ENCODE assay signal across 9 mouse cellular contexts in the genomic region with DNA sequence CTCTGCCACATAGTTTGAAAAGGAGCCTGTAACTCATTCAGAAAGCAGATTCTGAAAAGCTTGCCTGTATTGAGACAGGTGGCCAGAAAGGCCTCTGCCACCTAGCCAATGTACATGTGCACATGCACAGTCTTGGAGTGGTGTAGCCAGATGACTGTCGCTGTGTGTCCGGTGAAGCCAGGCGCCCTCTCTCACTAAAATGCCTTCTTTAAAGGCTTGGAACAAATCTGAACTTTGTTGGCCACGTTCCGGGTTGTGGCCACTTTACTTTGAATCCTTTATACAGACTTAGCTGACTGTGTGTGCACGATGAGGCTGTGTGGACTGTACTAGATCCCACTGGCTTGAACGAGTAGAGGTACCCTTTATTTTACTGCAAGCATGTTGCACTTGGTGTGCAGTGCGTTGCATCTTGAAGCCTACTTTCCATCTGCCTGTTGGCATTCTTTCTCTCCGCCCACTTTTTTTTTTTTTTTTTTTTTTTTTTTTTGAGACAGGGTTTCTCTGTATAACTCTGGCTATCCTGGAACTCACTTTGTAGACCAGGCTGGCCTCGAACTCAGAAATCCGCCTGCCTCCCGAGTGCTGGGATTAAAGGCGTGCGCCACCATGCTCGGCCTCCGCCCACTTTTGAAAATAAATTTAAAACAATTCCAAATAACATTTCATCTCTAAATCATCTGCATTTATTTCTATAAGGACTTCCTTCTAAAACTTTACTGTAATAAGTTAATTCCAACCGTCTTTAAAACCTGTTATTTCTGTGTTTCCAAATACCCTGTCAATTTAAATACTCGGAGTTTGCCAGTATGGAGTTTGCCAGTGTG. TPM values are rescaled to one million over a fixed set of nuclear protein-coding genes. Genes with fewer than 3 reads are reported as not detected.
DNase-seq lines count a peak whose midpoint lies in the region; ATAC-seq and TF ChIP-seq lines count a peak whose summit lies in the region.
"Had no signal": no experiment of that assay in that cellular context is flagged by ENCODE, and none has a peak within 500 bp of the region (broad histone marks: within the 10 kb centered on the region; RNA-seq: fewer than 3 reads in every experiment).

No protein-coding gene starts in this region.

- peaks cover 43% of the 10 kb centered on the region for H3K36me3 ChIP-seq in heart, embryonic 12.5 days
- peaks cover 19% of the 10 kb centered on the region for H3K36me3 ChIP-seq in midbrain, postnatal 0 days (ENCODE audit: insufficient read depth, low read length)

- no peak for TF ChIP-seq POLR2A in cerebellum, adult 2 months (IDR thresholded peaks at IDR 0.05; ENCODE audit: borderline replicate concordance, insufficient read depth, low read length)

- peak overlapping the region; percentile 94 for H3K9ac ChIP-seq in heart, embryonic 12.5 days
- H3K9ac ChIP-seq in midbrain, postnatal 0 days (replicated peaks; ENCODE audit: low read length, poor library complexity, severe bottlenecking): peak overlapping the region; percentile 84

- H3K27me3 ChIP-seq in cerebellum, adult 2 months (ENCODE audit: control insufficient read depth, insufficient read depth, low read length): no peaks in the 10 kb centered on the region
- H3K27me3 ChIP-seq in heart, embryonic 12.5 days (replicated peaks): no peaks in the 10 kb centered on the region
- no peaks in the 10 kb centered on the region for H3K27me3 ChIP-seq in midbrain, postnatal 0 days (ENCODE audit: insufficient read depth, low read length)

- no peaks in the 10 kb centered on the region for H3K9me3 ChIP-seq in heart, embryonic 12.5 days (replicated peaks)
- H3K9me3 ChIP-seq in midbrain, postnatal 0 days (ENCODE audit: low read length): no peaks in the 10 kb centered on the region

- 44% methylated on average over 18 of the region's 18 CpGs for WGBS in cerebellum, adult 2 months
- WGBS in heart, embryonic 12.5 days: 59% methylated on average over 18 of the region's 18 CpGs
- 53% methylated on average over 18 of the region's 18 CpGs for WGBS in midbrain, postnatal 0 days

- H3K4me1 ChIP-seq in cerebellum, adult 2 months (ENCODE audit: control insufficient read depth, insufficient read depth, low read length): no peaks in the 10 kb centered on the region
- H3K4me1 ChIP-seq in heart, embryonic 12.5 days (replicated peaks): peaks cover 11% of the 10 kb centered on the region
- 0 out of 2 replicates have a peak, but pooled peaks cover 4% of the 10 kb centered on the region for H3K4me1 ChIP-seq in midbrain, postnatal 0 days (ENCODE audit: insufficient read depth, low read length)

- peak overlapping the region; percentile 95 for H3K4me3 ChIP-seq in cerebellum, adult 2 months (replicated peaks; ENCODE audit: insufficient read depth, low read depth, low read length)
- H3K4me3 ChIP-seq in heart, embryonic 12.5 days: peak overlapping the region; percentile 98
- H3K4me3 ChIP-seq in midbrain, postnatal 0 days (ENCODE audit: low read depth, low read length): peak overlapping the region; percentile 88

- ATAC-seq in heart, embryonic 12.5 days (ENCODE audit: insufficient number of reproducible peaks, low FRiP score): no peak
- ATAC-seq in midbrain, postnatal 0 days (ENCODE audit: low FRiP score): no peak

- DNase-seq in adrenal gland, postnatal 10 days: peak; percentile 33
- no peak for DNase-seq in adrenal gland, postnatal 25 days
- DNase-seq in 3134 (ENCODE audit: extremely low read depth, insufficient read length, low spot score): peak; percentile 41
- DNase-seq in cerebellum, adult 2 months: peak; percentile 28 to 30
- peak; percentile 30 for DNase-seq in kidney, postnatal 10 days
- peak; percentile 37 for DNase-seq in midbrain, postnatal 0 days (ENCODE audit: low spot score)
- DNase-seq in frontal cortex, postnatal 10 days (ENCODE audit: low spot score in 2 of 2): no peak

- H3K4me2 ChIP-seq in heart, embryonic 12.5 days: peak overlapping the region; percentile 81
- peak overlapping the region; percentile 79 for H3K4me2 ChIP-seq in midbrain, postnatal 0 days (ENCODE audit: low read depth, low read length, poor library complexity, severe bottlenecking)

- peak overlapping the region; percentile 33; the same call in 1 of the 2 replicates for H3K27ac ChIP-seq in cerebellum, adult 2 months (ENCODE audit: insufficient read depth, low read length)
- no peak overlapping the region; the same call in 1 of the 2 replicates for H3K27ac ChIP-seq in heart, embryonic 12.5 days (ENCODE audit: poor library complexity, severe bottlenecking)
- H3K27ac ChIP-seq in midbrain, postnatal 0 days (ENCODE audit: low read depth, low read length): peak overlapping the region; percentile 97

- TF ChIP-seq CTCF in cerebellum, adult 2 months (IDR thresholded peaks at IDR 0.05; ENCODE audit: borderline replicate concordance, insufficient read depth, low read depth, low read length): no peak
- TF ChIP-seq CTCF in midbrain, postnatal 0 days (IDR thresholded peaks at IDR 0.05): no peak

RNA-seq across cellular contexts. Expression of gene Alg5, which starts 1.0 kb away (rescaled TPM):
- 10 to 100 TPM; 35.2 TPM for total RNA-seq in adrenal gland, postnatal 10 days (2021)
- total RNA-seq in adrenal gland, postnatal 25 days (2021): 47.3 and 52.3 TPM in 2 replicates
- polyA plus RNA-seq in cerebellum, adult 2 months (2012; rRNA removed): 25.9 and 26.0 TPM in 2 replicates
- 35.8 and 41.2 TPM in 2 replicates for polyA plus RNA-seq in heart, embryonic 12.5 days (2016; fragmentation: Nextera tagmentation; extraction: Ambion mirVana)
- 18.9 and 27.3 TPM in 2 replicates for total RNA-seq in midbrain, postnatal 0 days (2014; rRNA removed)
- 65.8 and 65.9 TPM in 2 replicates for polyA plus RNA-seq in midbrain, postnatal 0 days (2015; fragmentation: Nextera tagmentation; extraction: Ambion mirVana)

RNA-seq across cellular contexts. Expression of gene Exosc8, which starts 1.1 kb away (rescaled TPM):
- total RNA-seq in adrenal gland, postnatal 10 days (2021): 10 to 100 TPM; 41.0 to 44.4 TPM
- total RNA-seq in adrenal gland, postnatal 25 days (2021): 40.7 and 47.9 TPM in 2 replicates
- polyA plus RNA-seq in cerebellum, adult 2 months (2012; rRNA removed): 42.6 TPM in 2 replicates
- 74.6 and 82.6 TPM in 2 replicates for polyA plus RNA-seq in heart, embryonic 12.5 days (2016; fragmentation: Nextera tagmentation; extraction: Ambion mirVana)
- total RNA-seq in midbrain, postnatal 0 days (2014; rRNA removed): 41.4 and 44.3 TPM in 2 replicates
- 68.4 and 71.4 TPM in 2 replicates for polyA plus RNA-seq in midbrain, postnatal 0 days (2015; fragmentation: Nextera tagmentation; extraction: Ambion mirVana)

RNA-seq across cellular contexts. Expression of gene Smad9, which starts 19.1 kb away (rescaled TPM):
- 10 to 100 TPM in 1 of 2 experiments, 1 to 10 TPM in 1; 7.1 to 10.2 TPM for total RNA-seq in adrenal gland, postnatal 10 days (2021)
- 42.6 and 44.4 TPM in 2 replicates for total RNA-seq in adrenal gland, postnatal 25 days (2021)
- 13.7 and 15.5 TPM in 2 replicates for polyA plus RNA-seq in cerebellum, adult 2 months (2012; rRNA removed)
- 1.6 and 1.9 TPM in 2 replicates for polyA plus RNA-seq in heart, embryonic 12.5 days (2016; fragmentation: Nextera tagmentation; extraction: Ambion mirVana)
- total RNA-seq in midbrain, postnatal 0 days (2014; rRNA removed): 4.6 and 6.0 TPM in 2 replicates
- 0.67 and 0.69 TPM in 2 replicates for polyA plus RNA-seq in midbrain, postnatal 0 days (2015; fragmentation: Nextera tagmentation; extraction: Ambion mirVana)

RNA-seq across cellular contexts. Expression of gene Gm21958, which starts 22.2 kb away (rescaled TPM):
- not detected for total RNA-seq in adrenal gland, postnatal 10 days (2021)
- total RNA-seq in adrenal gland, postnatal 25 days (2021): not detected in 2 replicates
- not detected in 2 replicates for polyA plus RNA-seq in cerebellum, adult 2 months (2012; rRNA removed)
- polyA plus RNA-seq in heart, embryonic 12.5 days (2016; fragmentation: Nextera tagmentation; extraction: Ambion mirVana): 1.0 TPM in 1 of 2 replicates, not detected in the other
- total RNA-seq in midbrain, postnatal 0 days (2014; rRNA removed): not detected in 2 replicates
- 0.87 TPM in 1 of 2 replicates, not detected in the other for polyA plus RNA-seq in midbrain, postnatal 0 days (2015; fragmentation: Nextera tagmentation; extraction: Ambion mirVana)
- polyA plus RNA-seq: large intestine, adult 2 months had no signal

RNA-seq across cellular contexts. Expression of gene Supt20, which starts 43.7 kb away (rescaled TPM):
- 10 to 100 TPM; 41.0 to 57.6 TPM for total RNA-seq in adrenal gland, postnatal 10 days (2021)
- total RNA-seq in adrenal gland, postnatal 25 days (2021): 54.4 and 68.9 TPM in 2 replicates
- polyA plus RNA-seq in cerebellum, adult 2 months (2012; rRNA removed): 57.6 and 63.2 TPM in 2 replicates
- polyA plus RNA-seq in heart, embryonic 12.5 days (2016; fragmentation: Nextera tagmentation; extraction: Ambion mirVana): 76.3 and 82.2 TPM in 2 replicates
- 34.7 and 44.6 TPM in 2 replicates for total RNA-seq in midbrain, postnatal 0 days (2014; rRNA removed)
- 57.2 and 60.8 TPM in 2 replicates for polyA plus RNA-seq in midbrain, postnatal 0 days (2015; fragmentation: Nextera tagmentation; extraction: Ambion mirVana)

Comparison
In these comparisons a context has a peak if more than half of its experiments do, and no peak if none do; other contexts are left out.
1. DNase-seq: peak in adrenal gland, postnatal 10 days (single experiment), 3134 (single experiment), cerebellum, adult 2 months (2 of 2), kidney, postnatal 10 days (single experiment) and midbrain, postnatal 0 days (single experiment); none in adrenal gland, postnatal 25 days (single experiment) and frontal cortex, postnatal 10 days (0 of 2).
2. Peak in every context shown above with its lines, with median percentiles within 50 percentile points of each other: H3K4me3 ChIP-seq.